Mouse (Mus musculus) MEL (cell line): Measurements from ENCODE around the gene Pnpo. TPM values are rescaled to one million over a fixed set of nuclear protein-coding genes. Genes with fewer than 3 reads are reported as not detected.

Source experiments
- DNase-seq: peaks from one replicate; pipeline ENCODE4 v3.0.0; 2011; ENCODE audit warnings: low read depth, low spot score
- H3K27ac ChIP-seq: 2 replicates; pipeline ENCODE4 v1.5.1; 2012; ENCODE audit warnings: low read depth, mild to moderate bottlenecking, control low read depth, low read length, moderate library complexity; ENCODE audit not compliant: control insufficient read depth
- H3K27me3 ChIP-seq, 2 experiments: fragments of 150-350 bp in 1 of 2; sonication (generic) in 1 of 2; 2 replicates each; pipeline ENCODE4 v1.6.1; 2012; ENCODE audit warnings: low read length in 2 of 2, mild to moderate bottlenecking in 2 of 2, improper control_type of control experiment in 1 of 2, moderate library complexity in 1 of 2; ENCODE audit not compliant: insufficient read depth in 2 of 2, control insufficient read depth in 1 of 2
- H3K36me3 ChIP-seq, 2 experiments: 2 replicates each; pipeline ENCODE4 v1.6.1; 2012 to 2014; ENCODE audit warnings: low read length in 2 of 2, improper control_type of control experiment in 1 of 2, inconsistent platforms in 1 of 2, mild to moderate bottlenecking in 1 of 2; ENCODE audit not compliant: insufficient read depth in 2 of 2, control insufficient read depth in 1 of 2
- H3K4me1 ChIP-seq, 2 experiments: fragments of 150-350 bp in 1 of 2; sonication (generic) in 1 of 2; 2 replicates each; pipeline ENCODE4 v1.6.1; 2012; ENCODE audit warnings: low read length in 2 of 2, improper control_type of control experiment in 1 of 2, mild to moderate bottlenecking in 1 of 2; ENCODE audit not compliant: insufficient read depth in 2 of 2, control insufficient read depth in 1 of 2
- H3K4me3 ChIP-seq, 2 experiments: fragments of 150-350 bp in 1 of 2; sonication (generic) in 1 of 2; 2 replicates each; pipeline ENCODE4 v1.5.1; 2012; ENCODE audit warnings: low read depth in 2 of 2, low read length in 2 of 2, mild to moderate bottlenecking in 2 of 2, moderate library complexity in 2 of 2, control low read depth in 1 of 2, improper control_type of control experiment in 1 of 2; ENCODE audit not compliant: control insufficient read depth in 1 of 2, insufficient read depth in 1 of 2
- H3K79me2 ChIP-seq: 2 replicates; pipeline ENCODE4 v1.6.1; 2012; ENCODE audit warnings: mild to moderate bottlenecking, low read length, moderate library complexity; ENCODE audit not compliant: control insufficient read depth, poor library complexity, insufficient read depth
- H3K9ac ChIP-seq: 2 replicates; pipeline ENCODE4 v1.6.1; 2012; ENCODE audit warnings: low read depth, mild to moderate bottlenecking, control low read depth, low read length, moderate library complexity; ENCODE audit not compliant: control insufficient read depth, poor library complexity, severe bottlenecking
- H3K9me3 ChIP-seq: fragments of 150-350 bp; sonication (generic); replicated peaks from 2 replicates; pipeline ENCODE4 v1.6.1; 2012; ENCODE audit warnings: mild to moderate bottlenecking, low read length, improper control_type of control experiment, moderate library complexity; ENCODE audit not compliant: insufficient read depth
- CHD1 ChIP-seq: IDR thresholded peaks from 2 replicates; pipeline ENCODE4 v1.6.1; 2012; ENCODE audit warnings: low read depth, mild to moderate bottlenecking, inconsistent platforms, low read length, improper control_type of control experiment
- EP300 ChIP-seq, 2 experiments: IDR thresholded peaks; 2 replicates each; pipeline ENCODE4 v1.6.1; 2011; ENCODE audit warnings: improper control_type of control experiment in 2 of 2, low read length in 2 of 2, low read depth in 1 of 2, mild to moderate bottlenecking in 1 of 2
- POLR2A ChIP-seq, 2 experiments: IDR thresholded peaks; 2 replicates each; pipeline ENCODE4 v1.6.1; 2011 to 2012; ENCODE audit warnings: low read length in 2 of 2, mild to moderate bottlenecking in 2 of 2, control low read depth in 1 of 2, improper control_type of control experiment in 1 of 2, low read depth in 1 of 2, moderate library complexity in 1 of 2; ENCODE audit not compliant: control insufficient read depth in 1 of 2, insufficient read depth in 1 of 2, poor library complexity in 1 of 2
- POLR2AphosphoS2 ChIP-seq: IDR thresholded peaks from 2 replicates; pipeline ENCODE4 v1.6.1; 2011; ENCODE audit warnings: low read length, improper control_type of control experiment
- SIN3A ChIP-seq: IDR thresholded peaks from 2 replicates; pipeline ENCODE4 v1.6.1; 2012; ENCODE audit warnings: low read length, improper control_type of control experiment, inconsistent platforms
- polyA plus RNA-seq, 2 experiments: library from polyadenylated mRNA; stranded (reverse) in 1 of 2; unstranded in 1 of 2; fragments of >175 nt in 1 of 2; fragments of >200 nt in 1 of 2; gene quantifications; 2 replicates each; pipeline versions ENCODE4 v1.2.1 to v1.2.4; 2012; ENCODE audit warnings: low replicate concordance in 2 of 2, low read depth in 1 of 2; ENCODE audit not compliant: insufficient read length in 2 of 2, insufficient read depth in 1 of 2, missing spikeins in 1 of 2
- total RNA-seq: library from RNA; depleted of rRNA; stranded (reverse); fragments of 300-350 nt; gene quantifications from 2 replicates; pipeline ENCODE4 v1.2.3, GENCODE M21; 2012; rRNA removed

Pnpo gene
- total and polyA plus RNA-seq, 3 experiments = 38.8 to 55.7 TPM; not detected in 1

- Histone ChIP-seq H3K36me3 (no peaks in the 10 kb centered on the region), H3K27me3 (peaks cover 26 to 27% of the 10 kb centered on the region in 2 experiments), H3K79me2 (no peaks in the 10 kb centered on the region), H3K9me3 (no peaks in the 10 kb centered on the region), H3K4me1 (no peaks in the 10 kb centered on the region; a peak in 1 of 4 replicates), H3K9ac (no peak overlapping the region), H3K27ac (no peak overlapping the region), H3K4me3 (no peak overlapping the region)
- TF ChIP-seq CHD1 = no peak
- no peak for TF ChIP-seq POLR2A (IDR thresholded peaks at IDR 0.05; ENCODE audit: control insufficient read depth in 1 of 2, insufficient read depth in 1 of 2, low read depth in 1 of 2, low read length in 2 of 2, poor library complexity in 1 of 2)
- no peak for TF ChIP-seq SIN3A
- no peak for TF ChIP-seq POLR2AphosphoS2
- no peak for TF ChIP-seq EP300 (IDR thresholded peaks at IDR 0.05; ENCODE audit: low read depth in 1 of 2, low read length in 2 of 2)
- no peak for DNase-seq
These were observed 51.8 kb downstream of the Pnpo start for GRCm38 (mm10) chr11:96891784-96892527.

Other genes starting within 250 kb of the Pnpo start
- gene Snx11, start 166.4 kb downstream of the Pnpo start, total RNA-seq = 33.9 and 43.1 TPM in 2 replicates
- 10 to 100 TPM in 1 of 2 experiments, not detected in 1; 33.7 TPM for gene Snx11, start 166.4 kb downstream of the Pnpo start, polyA plus RNA-seq
- 132 and 135 TPM in 2 replicates for gene Cbx1, start 154.9 kb downstream of the Pnpo start, total RNA-seq
- gene Cbx1, start 154.9 kb downstream of the Pnpo start, polyA plus RNA-seq = 100 to 1,000 TPM; 152 to 368 TPM
- 44.8 and 47.0 TPM in 2 replicates for gene Nfe2l1, start 114.0 kb downstream of the Pnpo start, total RNA-seq
- 10 to 100 TPM; 37.5 to 66.5 TPM for gene Nfe2l1, start 114.0 kb downstream of the Pnpo start, polyA plus RNA-seq
- gene Copz2, start 94.1 kb downstream of the Pnpo start, total RNA-seq = 0.95 and 2.1 TPM in 2 replicates
- 1 to 10 TPM in 1 of 2 experiments, not detected in 1; 6.3 TPM for gene Copz2, start 94.1 kb downstream of the Pnpo start, polyA plus RNA-seq
- gene Cdk5rap3, start 27.5 kb downstream of the Pnpo start, total RNA-seq = 45.2 and 48.9 TPM in 2 replicates
- gene Cdk5rap3, start 27.5 kb downstream of the Pnpo start, polyA plus RNA-seq = 10 to 100 TPM in 1 of 2 experiments, not detected in 1; 55.4 TPM
- 0.08 TPM in 1 of 2 replicates, not detected in the other for gene Prr15l, start 15.9 kb downstream of the Pnpo start, total RNA-seq
- gene Prr15l, start 15.9 kb downstream of the Pnpo start, polyA plus RNA-seq = under 1 TPM in 1 of 2 experiments, not detected in 1; 0.19 TPM
- 1.4 and 2.2 TPM in 2 replicates for gene Sp2, start 39.0 kb upstream of the Pnpo start, total RNA-seq
- 10 to 100 TPM in 1 of 2 experiments, not detected in 1; 20.3 TPM for gene Sp2, start 39.0 kb upstream of the Pnpo start, polyA plus RNA-seq
- gene Sp6, start 69.4 kb upstream of the Pnpo start, total RNA-seq = 0.03 TPM in 1 of 2 replicates, not detected in the other
- gene Sp6, start 69.4 kb upstream of the Pnpo start, polyA plus RNA-seq = under 1 TPM in 1 of 2 experiments, not detected in 1; 0.04 TPM
- 19.8 and 26.7 TPM in 2 replicates for gene Scrn2, start 86.0 kb upstream of the Pnpo start, total RNA-seq
- 10 to 100 TPM in 1 of 2 experiments, not detected in 1; 14.8 TPM for gene Scrn2, start 86.0 kb upstream of the Pnpo start, polyA plus RNA-seq
- gene Lrrc46, start 97.4 kb upstream of the Pnpo start, total RNA-seq = 0.19 and 0.20 TPM in 2 replicates
- under 1 TPM in 1 of 2 experiments, not detected in 1; 0.75 TPM for gene Lrrc46, start 97.4 kb upstream of the Pnpo start, polyA plus RNA-seq
- 79.3 and 89.7 TPM in 2 replicates for gene Mrpl10, start 97.6 kb upstream of the Pnpo start, total RNA-seq
- gene Mrpl10, start 97.6 kb upstream of the Pnpo start, polyA plus RNA-seq = 100 to 1,000 TPM in 1 of 2 experiments, not detected in 1; 106 TPM
- 8.3 and 11.5 TPM in 2 replicates for gene Osbpl7, start 106.6 kb upstream of the Pnpo start, total RNA-seq
- 10 to 100 TPM in 1 of 2 experiments, not detected in 1; 18.9 TPM for gene Osbpl7, start 106.6 kb upstream of the Pnpo start, polyA plus RNA-seq
- not detected in 2 replicates for gene Tbx21, start 171.3 kb upstream of the Pnpo start, total RNA-seq
- not detected for gene Tbx21, start 171.3 kb upstream of the Pnpo start, polyA plus RNA-seq
- gene Tbkbp1, start 207.5 kb upstream of the Pnpo start, total RNA-seq = 10.3 and 11.7 TPM in 2 replicates
- gene Tbkbp1, start 207.5 kb upstream of the Pnpo start, polyA plus RNA-seq = 10 to 100 TPM in 1 of 2 experiments, not detected in 1; 33.5 TPM
- gene Kpnb1, start 243.9 kb upstream of the Pnpo start, total RNA-seq = 260 and 275 TPM in 2 replicates
- gene Kpnb1, start 243.9 kb upstream of the Pnpo start, polyA plus RNA-seq = 100 to 1,000 TPM; 237 to 463 TPM